Mouse (Mus musculus): ENCODE data around the gene Fars2. TPM values are rescaled to one million over a fixed set of nuclear protein-coding genes. Genes with fewer than 3 reads are reported as not detected.

Gene Fars2
- polyA plus RNA-seq, 1 experiment from 2014 or later: 31.4 TPM

- ATAC-seq (no peak), DNase-seq (ENCODE audit: low read depth, low spot score) (no peak)
- H3K27me3 ChIP-seq: no peaks in the 10 kb centered on the region
- TF ChIP-seq CTCF (IDR thresholded peaks at IDR 0.05): no peak
- ChIA-PET CTCF (interaction anchor here (1.1 kb wide), 1 partner anchor 89 kb away, joined by 3 read pairs; no protein-coding TSS in a partner anchor), POLR2A (no interaction called here)
- in situ Hi-C loops (cut with MboI; ENCODE audit: low pct_unique_long_range_greater_than_20kb): no loop called here
These were observed 8.7 kb upstream of the Fars2 start for GRCm38 (mm10) chr13:36108528-36108927.

GRCm38 (mm10) chr13:36111331-36111730 is 5.9 kb upstream of the Fars2 start:
- in situ Hi-C loops (cut with MboI; ENCODE audit: low pct_unique_long_range_greater_than_20kb): no loop called here
- DNase-seq (ENCODE audit: low read depth, low spot score) (no peak), ATAC-seq (no peak)
- no peak for TF ChIP-seq CTCF (IDR thresholded peaks at IDR 0.05)
- no peaks in the 10 kb centered on the region for H3K27me3 ChIP-seq
- POLR2A ChIA-PET: no interaction called here
- CTCF ChIA-PET: interaction anchor here (1.9 kb wide), 1 partner anchor 10 kb away, joined by 4 read pairs; no protein-coding TSS in a partner anchor

GRCm38 (mm10) chr13:36113181-36113580 is 4.0 kb upstream of the Fars2 start:
- DNase-seq (ENCODE audit: low read depth, low spot score) (no peak), ATAC-seq (no peak)
- in situ Hi-C loops (cut with MboI; ENCODE audit: low pct_unique_long_range_greater_than_20kb): no loop called here
- ChIA-PET POLR2A (no interaction called here), CTCF (no interaction called here)
- no peaks in the 10 kb centered on the region for H3K27me3 ChIP-seq
- no peak for TF ChIP-seq CTCF (IDR thresholded peaks at IDR 0.05)

GRCm38 (mm10) chr13:36116520-36117142 is 581 bp upstream of the Fars2 start:
- POLR2A ChIA-PET: interaction anchor here (0.7 kb wide), 1 partner anchor 93 kb away, joined by 4 read pairs; no protein-coding TSS in a partner anchor
- in situ Hi-C loops (cut with MboI; ENCODE audit: low pct_unique_long_range_greater_than_20kb): loop anchor here (5.0 kb wide), 1 partner anchor 94 kb away; no protein-coding TSS in a partner anchor

GRCm38 (mm10) chr13:36119684-36120083 is 2.5 kb downstream of the Fars2 start:
- ChIA-PET CTCF (interaction anchor here (2.3 kb wide), 1 partner anchor 101 kb away, joined by 7 read pairs; no protein-coding TSS in a partner anchor), POLR2A (no interaction called here)
- no peak for DNase-seq (ENCODE audit: low read depth, low spot score)
- H3K27me3 ChIP-seq: no peaks in the 10 kb centered on the region
- in situ Hi-C loops (cut with MboI; ENCODE audit: low pct_unique_long_range_greater_than_20kb): loop anchor here (5.0 kb wide), 1 partner anchor 97 kb away; no protein-coding TSS in a partner anchor
- ATAC-seq: no peak
- TF ChIP-seq CTCF (IDR thresholded peaks at IDR 0.05): no peak

More at GRCm38 (mm10) chr13:36116520-36117142, 581 bp upstream of the Fars2 start:
- no peaks in the 10 kb centered on the region for H3K27me3 ChIP-seq
- ATAC-seq (no peak), DNase-seq (ENCODE audit: low read depth, low spot score) (no peak)
- CTCF ChIA-PET: no interaction called here
- TF ChIP-seq CTCF (IDR thresholded peaks at IDR 0.05): no peak

- no peak for TF ChIP-seq CTCF (IDR thresholded peaks at IDR 0.05)
- no peak for ATAC-seq
These were observed 3.4 kb downstream of the Fars2 start for GRCm38 (mm10) chr13:36120606-36121005.

GRCm38 (mm10) chr13:36129360-36130054 is 12.3 kb downstream of the Fars2 start:
- POLR2A ChIA-PET: interaction anchor here (0.6 kb wide), 1 partner anchor 11 kb away, joined by 6 read pairs; no protein-coding TSS in a partner anchor
- ATAC-seq: no peak
- TF ChIP-seq CTCF (IDR thresholded peaks at IDR 0.05): no peak

More at GRCm38 (mm10) chr13:36120606-36121005, 3.4 kb downstream of the Fars2 start:
- no peaks in the 10 kb centered on the region for H3K27me3 ChIP-seq
- ChIA-PET POLR2A (interaction anchor here (0.5 kb wide), 1 partner anchor 18 kb away, joined by 3 read pairs; no protein-coding TSS in a partner anchor), CTCF (interaction anchor here (2.3 kb wide), 1 partner anchor 102 kb away, joined by 7 read pairs; no protein-coding TSS in a partner anchor)
- in situ Hi-C loops (cut with MboI; ENCODE audit: low pct_unique_long_range_greater_than_20kb): no loop called here
- DNase-seq (ENCODE audit: low read depth, low spot score): no peak

GRCm38 (mm10) chr13:36131401-36131800 is 14.2 kb downstream of the Fars2 start:
- in situ Hi-C loops (cut with MboI; ENCODE audit: low pct_unique_long_range_greater_than_20kb): no loop called here
- no peak for ATAC-seq
- ChIA-PET CTCF (no interaction called here), POLR2A (interaction anchor here (0.9 kb wide), 1 partner anchor 18 kb away, joined by 4 read pairs; no protein-coding TSS in a partner anchor)
- no peak for DNase-seq (ENCODE audit: low read depth, low spot score)
- TF ChIP-seq CTCF (IDR thresholded peaks at IDR 0.05): no peak
- no peaks in the 10 kb centered on the region for H3K27me3 ChIP-seq

More at GRCm38 (mm10) chr13:36129360-36130054, 12.3 kb downstream of the Fars2 start:
- CTCF ChIA-PET: no interaction called here
- no peak for DNase-seq (ENCODE audit: low read depth, low spot score)
- in situ Hi-C loops (cut with MboI; ENCODE audit: low pct_unique_long_range_greater_than_20kb): no loop called here
- H3K27me3 ChIP-seq: no peaks in the 10 kb centered on the region

- POLR2A ChIA-PET: no interaction called here
- no peak for TF ChIP-seq CTCF (IDR thresholded peaks at IDR 0.05)
- no peak for DNase-seq (ENCODE audit: low read depth, low spot score)
- ATAC-seq: no peak
- CTCF ChIA-PET: no interaction called here
- in situ Hi-C loops (cut with MboI; ENCODE audit: low pct_unique_long_range_greater_than_20kb): no loop called here
- no peaks in the 10 kb centered on the region for H3K27me3 ChIP-seq
These were observed 14.9 kb downstream of the Fars2 start for GRCm38 (mm10) chr13:36131992-36132649.

GRCm38 (mm10) chr13:36139703-36140102 is 22.5 kb downstream of the Fars2 start:
- CTCF ChIA-PET: no interaction called here
- DNase-seq (ENCODE audit: low read depth, low spot score): no peak

More at GRCm38 (mm10) chr13:36139703-36140102, 22.5 kb downstream of the Fars2 start:
- no peak for ATAC-seq
- POLR2A ChIA-PET: no interaction called here
- in situ Hi-C loops (cut with MboI; ENCODE audit: low pct_unique_long_range_greater_than_20kb): no loop called here
- TF ChIP-seq CTCF (IDR thresholded peaks at IDR 0.05): no peak
- no peaks in the 10 kb centered on the region for H3K27me3 ChIP-seq

Data from Patski (cell line).